Mouse (Mus musculus) induced T-regulatory cell, adult 2 months (primary cell): ENCODE measurements around the gene Lsg1.

Source experiments
- DNase-seq: peaks from one replicate; pipeline ENCODE4 v3.0.0-alpha.2; 2012; ENCODE audit warnings: low read depth

Lsg1 gene

GRCm38 (mm10) chr16:30549966-30550747, 37.2 kb downstream of the Lsg1 start:
- DNase-seq: peak; percentile 83

DNA sequence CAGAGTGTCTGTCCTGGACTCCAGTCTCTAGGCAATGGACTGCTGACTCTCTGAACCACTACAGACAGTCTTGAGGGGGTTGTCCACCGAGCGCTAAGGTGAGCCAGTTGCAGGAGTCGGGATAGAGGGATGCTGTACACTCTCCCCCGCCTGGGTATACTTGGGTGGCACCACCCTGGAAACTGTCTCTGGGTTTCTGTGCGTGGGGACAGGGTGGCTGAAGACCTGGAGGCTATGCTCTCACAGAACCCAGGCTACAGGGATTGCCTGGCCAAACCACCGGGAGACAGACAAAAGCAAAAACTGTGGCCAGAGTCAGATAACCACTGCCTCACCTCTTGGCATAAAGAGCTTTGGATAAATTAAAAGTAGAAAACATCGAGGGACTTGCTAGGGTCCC, 37.9 kb downstream of the Lsg1 start:
- no peak for DNase-seq

DNA sequence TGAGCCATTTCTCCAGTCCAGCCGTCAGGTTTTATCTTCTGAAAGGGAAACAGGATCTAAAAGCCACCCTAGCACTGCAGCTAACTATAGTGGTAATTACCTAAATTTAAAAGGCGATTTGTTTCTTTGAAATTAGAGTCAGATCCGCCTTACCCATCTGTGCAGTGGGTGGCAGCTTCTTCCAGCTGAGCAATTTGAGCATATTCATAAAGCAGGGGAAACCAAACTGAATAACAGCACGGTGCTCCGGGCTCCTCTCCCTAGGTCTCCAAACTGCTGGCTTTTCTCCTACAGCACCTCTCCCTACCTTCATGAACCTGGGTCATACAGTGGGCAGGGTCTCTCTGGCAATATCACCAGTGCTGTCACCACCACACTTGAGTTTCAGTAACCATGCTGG, 39.1 kb downstream of the Lsg1 start:
- DNase-seq: no peak

- DNase-seq: no peak
Observed at GRCm38 (mm10) chr16:30544693-30545092, 42.7 kb downstream of the Lsg1 start.

DNA sequence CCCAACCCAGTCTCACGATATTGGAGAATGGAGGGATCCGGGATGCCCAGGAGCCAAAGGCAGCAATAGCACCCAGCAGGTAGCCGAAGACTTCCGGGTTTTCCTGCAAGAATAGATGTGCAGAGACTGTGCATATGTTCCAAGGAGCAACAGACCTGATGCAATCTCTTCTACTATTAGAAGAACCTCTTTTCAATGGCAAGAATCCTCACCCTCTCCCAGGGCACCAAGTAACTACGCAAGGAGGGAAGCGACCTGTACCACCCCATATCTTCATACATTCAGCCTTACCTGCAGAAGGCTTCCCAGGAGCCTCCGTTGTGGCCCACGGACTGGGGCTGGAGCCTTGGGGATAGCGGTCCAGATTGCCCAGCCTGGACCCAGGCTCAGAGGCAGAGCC, 44.0 kb downstream of the Lsg1 start:
- no peak for DNase-seq

DNA sequence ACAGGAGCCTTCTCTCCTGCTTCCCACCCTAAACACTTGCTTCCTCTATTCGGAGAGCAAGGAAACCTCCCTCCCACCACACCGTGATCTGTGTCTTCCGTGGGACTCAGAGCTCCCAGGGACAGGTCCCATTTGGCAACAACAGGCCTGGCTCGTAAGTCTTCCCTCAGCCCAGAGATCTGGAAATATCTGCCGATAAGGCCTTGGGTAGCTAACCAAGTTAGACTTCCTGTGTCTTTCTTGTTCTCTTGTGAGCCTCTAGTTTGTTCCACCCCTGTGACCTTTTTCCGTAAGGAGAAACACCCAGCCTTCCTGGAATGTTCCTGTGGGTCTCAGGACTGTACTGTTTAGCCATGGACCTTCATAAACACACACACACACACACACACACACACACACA, 44.6 kb downstream of the Lsg1 start:
- no peak for DNase-seq

GRCm38 (mm10) chr16:30540107-30541001, 47.0 kb downstream of the Lsg1 start:
- no peak for DNase-seq

DNA sequence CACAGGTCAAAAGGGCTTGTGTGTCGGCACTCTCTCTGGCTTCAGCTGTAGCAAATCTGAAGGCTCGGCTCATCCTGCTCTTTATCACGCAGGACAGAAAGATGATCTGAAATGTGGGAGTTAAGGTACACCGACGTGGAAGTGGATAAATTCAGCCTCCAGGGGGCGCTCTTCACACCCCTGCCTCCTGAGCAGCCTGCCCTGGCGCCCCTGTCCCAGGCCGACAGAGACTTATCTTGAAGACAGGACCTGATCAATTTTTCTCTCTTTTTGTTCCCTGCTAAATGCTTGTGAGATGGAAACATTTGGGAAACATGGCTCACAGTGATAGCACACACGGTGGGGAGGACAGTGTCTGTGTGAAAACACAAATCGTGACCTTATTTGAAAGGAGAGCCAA, 48.0 kb downstream of the Lsg1 start:
- DNase-seq: peak; percentile 75

DNA sequence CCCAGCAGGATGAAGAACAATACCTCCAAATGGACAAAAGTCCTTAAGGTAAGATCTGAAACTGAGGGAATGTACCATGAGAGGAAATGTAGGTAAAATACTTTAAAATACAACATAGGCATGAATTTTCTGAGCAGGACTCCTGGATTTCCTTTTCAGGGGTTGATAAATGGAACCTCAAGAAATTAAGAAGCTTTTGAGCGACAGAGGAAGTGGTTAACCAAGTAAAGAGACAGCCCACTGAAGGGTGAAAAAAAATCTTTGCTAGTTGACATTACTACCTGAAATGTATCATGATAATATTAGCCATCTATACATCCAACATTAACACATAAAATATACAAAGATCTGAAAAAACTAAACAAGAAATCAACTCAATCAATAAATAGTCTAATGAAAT, 52.3 kb downstream of the Lsg1 start:
- peak; percentile 69 for DNase-seq

GRCm38 (mm10) chr16:30533592-30533991, 53.8 kb downstream of the Lsg1 start:
- peak; percentile 40 for DNase-seq

- DNase-seq: no peak
Observed at GRCm38 (mm10) chr16:30532929-30533328, 54.5 kb downstream of the Lsg1 start.

DNA sequence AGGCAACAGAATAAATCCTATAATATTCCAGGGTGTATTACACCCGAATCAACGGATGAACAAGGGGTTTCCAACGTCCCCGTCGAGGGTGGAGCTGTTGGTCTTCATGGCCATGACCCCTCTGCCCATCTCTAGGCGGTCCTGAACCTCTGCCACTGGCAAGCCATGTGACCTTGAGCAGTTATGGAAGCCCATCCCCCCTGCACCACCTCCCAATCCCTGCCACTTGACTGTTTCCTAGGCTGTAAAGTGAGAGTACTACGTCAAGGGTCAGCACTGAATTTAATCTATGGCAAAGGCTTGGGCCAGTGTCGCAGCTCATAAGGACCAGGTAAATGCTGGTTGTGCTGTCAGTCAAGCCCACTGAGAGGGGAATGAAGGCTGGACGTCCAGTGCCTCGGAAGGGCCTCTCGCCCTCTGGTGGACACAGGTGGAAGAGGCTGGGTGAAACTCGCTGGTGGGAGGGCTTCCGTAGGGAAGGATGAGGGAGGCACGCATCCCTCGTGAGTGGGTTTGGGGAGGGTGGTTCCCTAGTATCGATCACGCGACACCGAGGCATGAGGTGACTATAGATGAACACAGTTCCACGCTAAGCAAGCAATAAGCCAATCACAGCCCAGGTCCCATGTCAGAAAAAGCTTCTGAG, 55.5 kb downstream of the Lsg1 start:
- peak; percentile 66 for DNase-seq

DNA sequence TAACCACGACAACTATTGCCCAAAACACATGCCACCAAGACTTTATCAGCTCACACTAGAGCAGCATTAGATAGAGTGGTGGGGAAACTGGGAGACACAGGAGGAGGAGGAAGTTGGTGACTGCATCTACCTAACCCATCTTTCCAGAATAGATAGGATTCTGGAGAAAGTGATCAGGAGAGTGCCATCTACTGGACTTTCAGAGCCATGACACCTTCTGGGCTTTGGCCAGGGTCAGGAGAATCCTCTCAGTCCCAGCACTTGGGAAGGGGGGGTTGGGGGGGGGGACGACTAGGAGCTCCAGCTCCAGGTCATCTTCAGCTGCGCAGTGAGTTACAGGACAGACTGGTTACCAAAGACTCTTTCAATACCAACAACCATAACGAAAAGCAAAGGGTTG, 56.6 kb downstream of the Lsg1 start:
- peak; percentile 55 for DNase-seq

DNA sequence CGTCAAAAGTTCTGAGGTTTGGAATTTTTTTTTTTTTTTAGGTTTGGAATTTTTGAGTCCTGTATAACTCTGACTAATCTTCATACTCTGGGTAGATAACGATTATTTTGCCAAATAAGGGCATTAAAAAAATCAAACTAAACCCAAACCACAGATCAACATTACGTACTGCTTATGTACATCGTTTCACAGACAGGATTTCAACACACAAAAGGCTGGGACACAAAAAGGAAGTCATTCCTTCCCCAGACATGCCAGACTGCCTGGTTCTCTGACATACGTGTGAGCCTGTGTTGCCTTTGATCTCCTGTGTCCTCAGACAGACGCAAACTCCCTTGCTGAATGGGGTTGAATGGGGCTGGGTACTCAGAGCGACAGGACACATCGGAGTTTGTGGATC, 59.0 kb downstream of the Lsg1 start:
- no peak for DNase-seq

DNA sequence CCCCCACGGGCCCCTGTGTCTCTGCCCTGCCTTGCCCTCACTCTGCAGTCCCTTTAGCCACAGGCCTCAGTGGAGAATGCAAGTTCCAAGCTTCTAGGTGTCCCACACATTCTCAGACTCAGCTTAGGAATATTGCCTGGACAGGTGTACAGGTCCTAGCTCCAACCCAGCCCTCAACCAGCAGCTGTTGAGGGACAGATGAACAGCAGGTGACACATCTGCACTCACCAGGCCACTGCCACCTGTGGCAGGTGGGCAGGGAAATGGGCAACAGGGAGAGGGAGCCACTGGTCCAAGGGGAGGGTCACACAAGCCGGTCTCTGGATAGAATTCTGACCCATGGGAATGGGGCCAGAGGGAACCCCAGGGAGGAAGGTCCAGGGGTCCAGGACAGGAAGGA, 59.5 kb downstream of the Lsg1 start:
- no peak for DNase-seq

DNA sequence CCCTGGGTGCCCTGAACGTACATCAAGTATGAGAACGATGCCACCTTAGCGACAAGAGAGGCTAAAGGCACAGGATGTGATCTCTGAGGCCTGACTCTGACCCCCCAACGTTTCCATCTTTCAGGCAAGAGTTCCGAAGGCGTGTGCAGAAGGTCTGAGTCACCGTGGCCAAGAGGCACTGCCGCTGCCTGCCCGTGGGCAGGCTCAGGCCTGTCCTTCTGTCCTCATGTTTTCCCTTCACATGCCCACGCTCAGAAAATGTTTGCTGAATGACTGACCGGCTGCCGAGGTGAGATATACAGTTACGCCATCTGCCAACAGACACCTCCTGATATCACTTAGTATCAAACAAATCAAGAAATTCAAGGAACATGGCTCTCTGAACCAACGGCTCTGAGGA, 61.6 kb downstream of the Lsg1 start:
- DNase-seq: no peak

- DNase-seq: no peak
Observed at GRCm38 (mm10) chr16:30524481-30524880, 62.9 kb downstream of the Lsg1 start.

GRCm38 (mm10) chr16:30522253-30522940, 65.0 kb downstream of the Lsg1 start:
- peak; percentile 52 for DNase-seq

DNA sequence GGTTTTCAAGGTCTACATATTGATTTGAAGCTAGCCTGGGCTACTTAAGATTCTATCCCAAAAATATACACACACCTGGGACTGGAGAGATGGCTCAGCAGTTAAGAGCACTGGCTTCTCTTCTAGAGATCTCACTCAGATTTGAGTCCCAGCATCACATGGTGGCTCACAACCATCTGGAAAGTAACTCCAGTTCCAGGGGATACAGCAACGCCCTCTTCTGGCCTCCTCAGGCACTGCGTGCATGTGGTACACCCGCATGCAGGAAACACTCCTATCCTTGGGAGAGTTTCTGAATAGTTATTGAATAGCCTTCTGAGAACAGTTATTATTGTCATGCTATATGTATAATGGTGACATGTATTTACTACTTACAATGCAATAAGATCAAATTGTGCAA, 66.2 kb downstream of the Lsg1 start:
- peak; percentile 49 for DNase-seq

DNA sequence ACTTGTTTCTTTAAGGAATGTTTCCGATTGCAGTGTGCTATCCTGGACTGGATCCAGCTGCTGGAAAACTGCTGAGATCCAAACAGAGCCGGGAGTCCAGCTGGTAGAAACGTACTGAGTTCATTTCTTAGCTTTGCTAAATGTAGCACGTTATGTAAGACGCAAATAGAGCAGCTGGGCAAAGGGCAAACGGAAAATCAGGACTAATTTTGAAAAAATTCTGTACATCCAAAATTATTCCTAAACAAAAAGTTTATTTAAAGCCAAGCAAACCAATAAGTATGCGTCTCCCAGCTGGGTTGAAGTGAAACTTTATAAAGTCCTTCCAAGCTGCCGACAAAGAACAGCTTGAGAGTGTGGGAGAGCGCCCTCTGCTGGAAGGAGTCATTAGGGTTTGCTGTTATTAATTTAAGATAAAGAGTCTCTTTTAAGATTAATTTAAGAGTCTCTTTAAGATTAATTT, 67.0 kb downstream of the Lsg1 start:
- DNase-seq: peak; percentile 88

DNA sequence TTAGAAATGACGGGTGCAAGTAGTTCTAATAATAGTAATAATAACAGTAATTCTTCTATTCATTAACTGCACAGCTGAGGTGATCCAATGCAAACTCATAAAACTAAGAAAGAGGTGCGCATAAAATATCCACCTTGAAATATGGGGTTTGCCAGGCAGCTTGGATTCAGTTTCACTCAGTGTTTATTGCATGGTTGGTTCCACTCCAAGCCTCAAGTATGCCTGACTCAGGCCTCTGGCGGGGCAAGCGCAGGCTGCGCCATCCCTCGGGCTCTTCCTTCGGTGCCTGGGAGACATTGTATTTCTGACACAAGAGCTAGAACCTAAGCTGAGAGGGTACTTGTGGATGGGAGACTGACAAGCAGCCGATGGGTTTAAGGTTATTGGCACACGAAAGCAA, 68.8 kb downstream of the Lsg1 start:
- no peak for DNase-seq

DNA sequence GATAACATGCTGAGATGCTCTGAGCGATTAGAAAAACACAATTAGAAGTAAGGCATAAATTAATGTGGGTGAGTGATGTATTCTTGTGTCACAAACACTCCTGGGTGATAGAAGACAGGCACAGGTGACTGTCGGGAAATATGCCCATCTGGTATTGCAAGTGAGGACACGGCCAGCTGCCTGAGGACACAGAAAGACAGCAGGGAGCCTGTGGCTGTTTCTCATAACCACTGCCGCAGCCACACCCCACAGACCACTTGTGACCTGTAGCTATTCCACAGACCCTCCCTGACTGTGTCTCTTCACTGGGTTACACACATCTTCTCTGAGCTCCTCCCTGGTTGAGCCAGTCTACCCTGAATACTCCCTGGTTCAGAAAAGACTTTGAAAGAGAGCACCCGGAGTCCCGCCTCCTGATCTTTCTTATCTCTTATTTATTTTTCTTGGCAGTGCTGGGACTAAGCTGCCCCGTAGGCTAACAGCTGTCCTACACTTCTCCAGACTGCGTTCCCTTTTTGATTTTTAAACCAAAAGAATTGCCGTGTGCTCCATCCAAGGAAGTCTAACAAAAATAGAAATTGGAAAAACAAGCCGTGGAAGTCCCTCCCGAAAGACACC, 69.6 kb downstream of the Lsg1 start:
- DNase-seq: no peak
